In the genomic region with DNA sequence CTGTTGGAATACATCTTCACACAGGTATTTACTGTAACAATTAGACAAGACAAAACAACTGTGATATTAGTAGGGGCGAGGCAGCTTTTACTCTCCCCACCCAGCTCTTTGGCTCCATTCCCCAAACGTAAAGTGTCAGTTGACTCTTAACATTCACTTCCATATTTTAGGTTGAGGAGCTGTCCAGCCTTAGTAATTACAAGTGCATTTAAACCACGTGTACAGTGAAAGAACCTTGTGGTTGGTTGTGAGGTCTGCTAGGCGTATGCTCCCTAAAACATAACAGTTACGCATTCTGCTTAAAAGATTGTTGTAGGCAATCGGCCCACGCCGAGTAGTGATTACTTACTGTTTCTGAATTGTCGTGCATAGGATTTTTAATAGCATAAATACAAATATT, we compare ENCODE assay signal across 8 mouse cellular contexts. TPM values are rescaled to one million over a fixed set of nuclear protein-coding genes. Genes with fewer than 3 reads are reported as not detected.
DNase-seq lines count a peak whose midpoint lies in the region; ATAC-seq and TF ChIP-seq lines count a peak whose summit lies in the region.
"Had no signal": no experiment of that assay in that cellular context is flagged by ENCODE, and none has a peak within 500 bp of the region (broad histone marks: within the 10 kb centered on the region; RNA-seq: fewer than 3 reads in every experiment).

No protein-coding gene starts in this region.

- no peaks in the 10 kb centered on the region for H3K27me3 ChIP-seq in kidney, postnatal 0 days (ENCODE audit: insufficient read depth, low read length)

- no peak overlapping the region for H3K4me2 ChIP-seq in kidney, postnatal 0 days (ENCODE audit: low read length)

- peak; percentile 23 for DNase-seq in kidney, postnatal 0 days (ENCODE audit: low spot score)
- DNase-seq in kidney, adult 11 months = no peak
- DNase-seq in MEL-GATA-1-ER (ENCODE audit: extremely low read depth, low read depth) = peak; percentile 90
- no peak for DNase-seq in thymus, postnatal 36 days
- no peak for DNase-seq in spleen, adult 12 weeks (ENCODE audit: low spot score)
- DNase-seq: embryo, embryonic 11 days had no signal

- WGBS in kidney, postnatal 0 days = 78% methylated on average over 9 of the region's 9 CpGs

- H3K36me3 ChIP-seq in kidney, postnatal 0 days (ENCODE audit: insufficient read depth, low read length) = no peaks in the 10 kb centered on the region

- H3K4me1 ChIP-seq in kidney, postnatal 0 days (replicated peaks; ENCODE audit: insufficient read depth, low read length) = peaks cover 9% of the 10 kb centered on the region; the same call in 1 of the 2 replicates

- TF ChIP-seq CTCF in kidney, postnatal 0 days (IDR thresholded peaks at IDR 0.05; ENCODE audit: low read depth) = no peak

- ATAC-seq in kidney, postnatal 0 days (replicated peaks; ENCODE audit: low FRiP score, low read depth) = no peak
- peak; percentile 52 for ATAC-seq in granulocyte monocyte progenitor cell, adult 5-6 weeks (replicated peaks; ENCODE audit: poor library complexity, severe bottlenecking)
- peak; percentile 66 for ATAC-seq in megakaryocyte-erythroid progenitor cell, adult 5-6 weeks (replicated peaks; ENCODE audit: low FRiP score, low TSS enrichment, poor library complexity, severe bottlenecking)

- H3K9ac ChIP-seq in kidney, postnatal 0 days (ENCODE audit: low read depth, low read length) = no peak overlapping the region

- H3K4me3 ChIP-seq in kidney, postnatal 0 days (replicated peaks; ENCODE audit: low read depth, low read length) = no peak overlapping the region

- no peaks in the 10 kb centered on the region for H3K9me3 ChIP-seq in kidney, postnatal 0 days (replicated peaks; ENCODE audit: low read length)

- H3K27ac ChIP-seq in kidney, postnatal 0 days = no peak overlapping the region

RNA-seq across cellular contexts. Expression of a gene that starts 2.2 kb away (rescaled TPM):
- polyA plus RNA-seq in kidney, postnatal 0 days (2015; fragmentation: Nextera tagmentation; extraction: Ambion mirVana) = 19.5 and 24.0 TPM in 2 replicates
- 8.7 and 22.5 TPM in 2 replicates for total RNA-seq in granulocyte monocyte progenitor cell, adult 5-6 weeks (2014; fragmentation: Nextera tagmentation)
- total RNA-seq in granulocyte monocyte progenitor cell, adult 5-6 weeks (2017) = 7.0 and 9.7 TPM in 2 replicates
- total RNA-seq in megakaryocyte-erythroid progenitor cell, adult 5-6 weeks (2014; fragmentation: Nextera tagmentation) = 15.0 and 15.6 TPM in 2 replicates
- 10.9 and 26.8 TPM in 2 replicates for total RNA-seq in megakaryocyte-erythroid progenitor cell, adult 5-6 weeks (2017)

RNA-seq across cellular contexts. Expression of a gene that starts 12.1 kb away (rescaled TPM):
- 166 and 187 TPM in 2 replicates for polyA plus RNA-seq in kidney, postnatal 0 days (2015; fragmentation: Nextera tagmentation; extraction: Ambion mirVana)
- total RNA-seq in granulocyte monocyte progenitor cell, adult 5-6 weeks (2014; fragmentation: Nextera tagmentation) = 627 and 644 TPM in 2 replicates
- total RNA-seq in granulocyte monocyte progenitor cell, adult 5-6 weeks (2017) = 619 and 668 TPM in 2 replicates
- 722 and 749 TPM in 2 replicates for total RNA-seq in megakaryocyte-erythroid progenitor cell, adult 5-6 weeks (2014; fragmentation: Nextera tagmentation)
- 719 and 736 TPM in 2 replicates for total RNA-seq in megakaryocyte-erythroid progenitor cell, adult 5-6 weeks (2017)

RNA-seq across cellular contexts. Expression of a gene that starts 17.6 kb away (rescaled TPM):
- 46.5 and 49.7 TPM in 2 replicates for polyA plus RNA-seq in kidney, postnatal 0 days (2015; fragmentation: Nextera tagmentation; extraction: Ambion mirVana)
- 50.1 and 51.5 TPM in 2 replicates for total RNA-seq in granulocyte monocyte progenitor cell, adult 5-6 weeks (2014; fragmentation: Nextera tagmentation)
- 18.7 and 19.4 TPM in 2 replicates for total RNA-seq in granulocyte monocyte progenitor cell, adult 5-6 weeks (2017)
- 29.5 and 41.7 TPM in 2 replicates for total RNA-seq in megakaryocyte-erythroid progenitor cell, adult 5-6 weeks (2014; fragmentation: Nextera tagmentation)
- total RNA-seq in megakaryocyte-erythroid progenitor cell, adult 5-6 weeks (2017) = 24.2 and 28.3 TPM in 2 replicates

Comparison
In these comparisons a context has a peak if more than half of its experiments do, and no peak if none do; other contexts are left out.
1. DNase-seq: peak in kidney, postnatal 0 days (single experiment) and MEL-GATA-1-ER (single experiment); none in kidney, adult 11 months (single experiment), thymus, postnatal 36 days (0 of 2) and spleen, adult 12 weeks (single experiment).